Mouse (Mus musculus) embryo, embryonic 10 days (tissue): ENCODE measurements around the gene Gm29110.
"Not testable (repeated sequence)": the region's sequence is repeated elsewhere in the genome, so short reads cannot be mapped to it uniquely, and the experiment has no call there.

Experiments used
- DNase-seq: peaks from one replicate; pipeline ENCODE4 v3.0.0-alpha.2; 2015; ENCODE audit warnings: low spot score

Gm29110 gene

DNA sequence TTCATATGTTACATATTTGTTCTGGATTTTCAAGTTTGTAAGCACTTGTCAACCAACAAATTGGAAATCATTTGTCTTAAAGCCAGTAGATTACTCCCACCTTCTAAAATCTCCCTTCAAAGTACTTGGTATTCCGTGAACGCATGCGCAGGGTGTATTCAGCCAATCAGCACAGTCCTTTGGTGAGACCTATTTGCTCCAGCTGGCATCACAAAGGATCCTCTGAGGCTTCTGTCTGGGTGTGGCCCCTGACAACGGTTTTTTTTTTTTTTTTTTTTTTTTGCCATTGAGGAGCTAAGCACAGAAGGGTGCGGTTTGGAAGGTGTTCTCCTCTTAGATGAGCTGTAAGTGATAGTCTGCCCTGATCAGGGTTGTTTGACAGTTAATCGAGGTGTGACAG, at the start of gene Gm29110:
TSS of gene Gm29110 (plus strand) at position 301 of the 400 bp plus-strand sequence.
- not testable (repeated sequence) for DNase-seq
